Mouse (Mus musculus): ENCODE data around the gene Jakmip3. TPM values are rescaled to one million over a fixed set of nuclear protein-coding genes. Genes with fewer than 3 reads are reported as not detected.
A peak's percentile ranks its signal among the peaks of the same experiment; 100 is the strongest.

Jakmip3 gene
- polyA plus RNA-seq, 1 experiment, result not detected

DNA sequence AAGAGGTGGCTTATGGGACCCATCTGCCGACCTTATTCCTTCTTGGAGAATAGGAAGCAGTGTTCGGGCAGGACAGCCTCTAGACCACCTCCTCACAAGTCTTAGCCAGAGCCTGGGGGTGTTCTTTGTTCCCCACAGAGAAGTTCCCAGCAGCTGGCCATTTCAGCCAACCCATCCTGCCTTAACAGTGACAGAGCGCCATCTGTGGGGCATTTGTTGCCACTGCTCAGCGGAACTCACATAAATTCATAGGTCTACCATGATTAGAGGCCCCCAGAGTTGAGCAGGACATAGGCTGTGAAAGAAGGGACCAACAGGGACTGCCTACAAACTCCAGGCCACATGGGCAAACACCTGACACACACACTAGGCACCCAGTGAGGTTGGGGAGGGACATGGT is 122.9 kb downstream of the Jakmip3 start:
- Histone ChIP-seq H3K4me1 (ENCODE audit: control insufficient read depth, insufficient read depth, insufficient read length, low read length) (0 out of 2 replicates have a peak, but pooled peaks cover 4% of the 10 kb centered on the region), H3K27ac (replicated peaks; ENCODE audit: low read depth, low read length) (no peak overlapping the region), H3K4me3 (ENCODE audit: insufficient read depth, low read depth, low read length) (no peak overlapping the region)

DNA sequence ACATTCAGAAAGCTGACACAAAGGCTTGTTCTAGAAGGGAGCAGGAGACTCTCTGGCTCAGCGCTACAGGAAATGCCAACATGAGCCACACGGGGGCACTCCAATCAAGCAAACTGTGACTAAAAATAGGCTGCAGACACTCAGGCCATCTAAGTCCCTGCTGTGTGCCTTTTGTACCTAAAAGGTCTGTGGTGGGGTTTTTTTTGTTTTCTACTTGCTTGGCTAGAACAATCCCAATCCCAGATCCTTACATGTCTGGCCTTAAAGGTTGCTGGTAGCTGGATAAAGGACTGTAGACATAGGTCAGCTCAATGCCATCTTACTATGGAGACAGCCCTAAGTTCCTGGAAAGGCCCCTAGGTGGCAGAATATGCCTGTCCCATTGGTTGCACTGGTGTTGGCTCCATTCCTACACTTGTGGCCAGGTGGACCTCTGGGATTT is 127.7 kb downstream of the Jakmip3 start:
- Histone ChIP-seq H3K27ac (replicated peaks; ENCODE audit: low read depth, low read length) (no peak overlapping the region), H3K4me3 (ENCODE audit: insufficient read depth, low read depth, low read length) (no peak overlapping the region), H3K4me1 (ENCODE audit: control insufficient read depth, insufficient read depth, insufficient read length, low read length) (0 out of 2 replicates have a peak, but pooled peaks cover 4% of the 10 kb centered on the region)

DNA sequence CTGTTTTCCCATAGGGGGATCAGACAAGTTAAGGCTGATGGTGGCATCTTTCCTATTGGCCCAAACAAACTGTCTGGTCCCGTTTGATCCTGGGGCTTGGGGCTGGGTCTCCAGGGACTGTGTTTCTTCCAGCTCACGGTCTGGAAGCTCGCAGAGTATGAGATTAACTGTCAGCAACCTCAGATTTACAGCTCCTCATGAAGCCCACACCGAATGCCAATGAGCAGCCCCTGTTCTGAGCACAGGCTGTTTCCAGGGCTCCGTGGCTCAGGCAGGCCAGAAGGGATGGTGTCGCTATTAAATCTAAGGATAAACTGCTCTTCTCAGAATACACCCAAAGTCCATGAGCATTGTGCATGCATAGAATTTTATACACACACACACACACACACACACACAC is 133.7 kb downstream of the Jakmip3 start:
- Histone ChIP-seq H3K4me1 (ENCODE audit: control insufficient read depth, insufficient read depth, insufficient read length, low read length) (no peaks in the 10 kb centered on the region), H3K4me3 (ENCODE audit: insufficient read depth, low read depth, low read length) (no peak overlapping the region), H3K27ac (replicated peaks; ENCODE audit: low read depth, low read length) (no peak overlapping the region)

GRCm38 (mm10) chr7:139075054-139075794 is 134.7 kb downstream of the Jakmip3 start:
- Histone ChIP-seq H3K27ac (replicated peaks; ENCODE audit: low read depth, low read length) (no peak overlapping the region), H3K4me1 (ENCODE audit: control insufficient read depth, insufficient read depth, insufficient read length, low read length) (no peaks in the 10 kb centered on the region), H3K4me3 (ENCODE audit: insufficient read depth, low read depth, low read length) (no peak overlapping the region)

DNA sequence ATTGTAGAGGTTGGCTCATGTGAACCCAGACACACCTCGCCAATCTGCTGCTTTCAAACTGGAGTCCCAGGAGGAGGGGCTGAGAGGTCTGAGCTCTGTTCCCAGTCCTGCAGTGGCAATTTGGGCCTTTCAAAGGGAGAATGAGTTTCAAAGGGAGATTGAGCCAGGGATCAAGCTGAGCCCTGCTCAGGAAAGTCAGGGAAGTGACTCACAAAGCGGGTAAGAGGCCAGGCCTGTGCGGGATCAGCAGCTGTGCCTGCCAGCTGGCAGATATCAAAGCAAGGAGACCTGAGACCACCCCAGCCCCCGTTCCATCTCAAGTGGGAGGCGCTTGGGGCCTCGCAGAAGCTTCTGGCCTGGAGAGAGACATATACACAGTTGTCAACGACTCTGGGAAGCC is 136.8 kb downstream of the Jakmip3 start:
- H3K4me3 ChIP-seq (ENCODE audit: insufficient read depth, low read depth, low read length), result no peak overlapping the region
- no peaks in the 10 kb centered on the region for H3K4me1 ChIP-seq (ENCODE audit: control insufficient read depth, insufficient read depth, insufficient read length, low read length)
- H3K27ac ChIP-seq (replicated peaks; ENCODE audit: low read depth, low read length), result no peak overlapping the region

GRCm38 (mm10) chr7:139078181-139078580 is 137.7 kb downstream of the Jakmip3 start:
- Histone ChIP-seq H3K4me3 (ENCODE audit: insufficient read depth, low read depth, low read length) (no peak overlapping the region), H3K4me1 (ENCODE audit: control insufficient read depth, insufficient read depth, insufficient read length, low read length) (no peaks in the 10 kb centered on the region), H3K27ac (replicated peaks; ENCODE audit: low read depth, low read length) (no peak overlapping the region)

GRCm38 (mm10) chr7:139079141-139079540 is 138.6 kb downstream of the Jakmip3 start:
- no peak overlapping the region for H3K27ac ChIP-seq (replicated peaks; ENCODE audit: low read depth, low read length)
- H3K4me1 ChIP-seq (ENCODE audit: control insufficient read depth, insufficient read depth, insufficient read length, low read length), result no peaks in the 10 kb centered on the region
- H3K4me3 ChIP-seq (ENCODE audit: insufficient read depth, low read depth, low read length), result no peak overlapping the region

DNA sequence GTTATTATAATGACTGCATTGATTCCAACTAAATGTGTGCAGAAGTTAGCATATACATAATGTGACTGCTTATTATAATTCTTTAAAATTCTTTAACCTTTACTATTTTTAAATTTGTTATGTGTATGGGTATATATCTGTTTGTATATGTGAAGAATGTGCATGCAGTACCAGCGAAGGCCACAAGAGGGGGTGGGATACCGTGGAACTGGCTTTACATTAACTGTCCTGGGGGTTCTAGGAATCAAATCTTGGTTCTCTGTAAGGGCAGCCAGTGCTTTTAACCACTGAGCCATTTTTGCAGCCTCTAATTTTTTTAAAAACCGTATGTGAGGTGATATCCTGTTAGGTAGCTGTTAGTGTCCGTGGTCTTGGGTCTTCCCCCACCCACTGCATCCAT is 140.2 kb downstream of the Jakmip3 start:
- no peaks in the 10 kb centered on the region for H3K4me1 ChIP-seq (ENCODE audit: control insufficient read depth, insufficient read depth, insufficient read length, low read length)
- H3K27ac ChIP-seq (replicated peaks; ENCODE audit: low read depth, low read length), result no peak overlapping the region
- no peak overlapping the region for H3K4me3 ChIP-seq (ENCODE audit: insufficient read depth, low read depth, low read length)

DNA sequence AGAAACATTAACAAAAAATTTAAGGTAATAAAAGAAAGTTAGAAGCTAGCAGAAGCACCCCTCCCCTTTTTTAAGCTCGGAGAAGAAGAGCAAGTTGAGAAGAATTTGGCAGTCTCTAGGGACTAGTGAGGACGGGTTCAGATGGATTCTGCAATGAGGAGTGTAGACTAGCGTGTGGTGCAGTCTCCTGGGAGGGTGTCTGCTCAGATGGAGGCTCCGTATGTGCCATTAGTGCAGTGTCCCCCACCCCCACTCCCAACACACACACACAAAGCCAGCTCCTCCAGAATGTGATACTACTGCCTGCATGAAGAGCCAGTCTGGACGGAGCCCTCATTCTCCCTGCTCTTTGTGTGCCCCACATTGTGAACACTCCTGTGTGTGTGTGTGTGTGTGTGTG is 140.6 kb downstream of the Jakmip3 start:
- Histone ChIP-seq H3K4me3 (ENCODE audit: insufficient read depth, low read depth, low read length) (no peak overlapping the region), H3K27ac (replicated peaks; ENCODE audit: low read depth, low read length) (no peak overlapping the region), H3K4me1 (ENCODE audit: control insufficient read depth, insufficient read depth, insufficient read length, low read length) (no peaks in the 10 kb centered on the region)

GRCm38 (mm10) chr7:139082281-139082680 is 141.8 kb downstream of the Jakmip3 start:
- H3K4me3 ChIP-seq (ENCODE audit: insufficient read depth, low read depth, low read length), result no peak overlapping the region
- H3K27ac ChIP-seq (replicated peaks; ENCODE audit: low read depth, low read length), result no peak overlapping the region
- no peaks in the 10 kb centered on the region for H3K4me1 ChIP-seq (ENCODE audit: control insufficient read depth, insufficient read depth, insufficient read length, low read length)

DNA sequence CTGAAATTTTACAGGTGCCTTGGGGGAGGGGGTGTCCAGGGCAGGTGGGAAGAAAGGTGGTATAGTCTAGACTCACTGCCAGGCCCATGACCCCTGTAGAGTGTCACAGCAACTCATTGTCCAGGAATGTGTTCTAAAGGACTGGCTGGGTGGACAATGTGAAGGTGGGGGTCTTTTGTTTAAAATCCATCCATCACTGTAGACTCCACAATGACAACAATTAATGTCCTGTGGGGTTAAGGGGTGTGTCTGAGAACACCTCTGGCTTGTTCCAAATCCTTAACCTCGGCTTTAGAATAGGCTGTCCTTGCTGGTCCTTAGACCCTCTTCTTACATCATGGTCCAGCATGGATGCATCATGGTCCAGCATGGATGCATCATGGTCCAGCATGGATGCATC is 143.8 kb downstream of the Jakmip3 start:
- Histone ChIP-seq H3K27ac (replicated peaks; ENCODE audit: low read depth, low read length) (no peak overlapping the region), H3K4me1 (ENCODE audit: control insufficient read depth, insufficient read depth, insufficient read length, low read length) (no peaks in the 10 kb centered on the region), H3K4me3 (ENCODE audit: insufficient read depth, low read depth, low read length) (no peak overlapping the region)

DNA sequence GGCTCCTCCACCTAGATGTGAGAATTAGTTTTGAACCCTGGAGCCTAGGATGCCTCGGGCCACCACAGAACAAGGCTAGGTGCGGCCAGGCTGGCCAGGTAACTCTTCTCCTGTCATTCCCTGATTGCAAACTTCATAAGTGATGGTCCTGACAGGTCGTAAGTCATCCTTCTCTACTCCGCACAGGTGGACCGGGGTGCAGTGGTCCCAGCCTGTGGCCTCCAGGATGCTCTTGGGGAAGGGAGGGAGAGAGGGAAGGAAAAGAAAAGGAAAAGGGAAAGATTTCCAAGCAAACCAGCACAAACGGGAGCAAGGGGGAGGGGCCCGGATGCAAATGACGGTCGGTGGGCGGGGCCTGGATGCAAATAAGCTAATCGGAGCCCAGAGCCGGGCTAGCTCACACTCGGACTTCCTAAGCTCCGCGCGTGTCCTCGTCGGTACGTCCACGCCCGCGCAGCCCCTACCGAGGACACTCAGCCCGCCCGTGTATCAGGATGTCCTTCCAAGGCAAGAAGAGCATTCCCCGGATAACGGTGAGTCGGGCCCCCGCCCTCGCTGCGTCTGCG is 145.2 kb downstream of the Jakmip3 start, which contains the start of gene Dpysl4:
Gene Dpysl4, plus strand, starts transcription at position 373 of the 566 bp plus-strand sequence.
- Histone ChIP-seq H3K4me3 (ENCODE audit: insufficient read depth, low read depth, low read length) (peak within 1 kb of the TSS; percentile 62), H3K27ac (replicated peaks; ENCODE audit: low read depth, low read length) (no peak within 1 kb of the TSS)

DNA sequence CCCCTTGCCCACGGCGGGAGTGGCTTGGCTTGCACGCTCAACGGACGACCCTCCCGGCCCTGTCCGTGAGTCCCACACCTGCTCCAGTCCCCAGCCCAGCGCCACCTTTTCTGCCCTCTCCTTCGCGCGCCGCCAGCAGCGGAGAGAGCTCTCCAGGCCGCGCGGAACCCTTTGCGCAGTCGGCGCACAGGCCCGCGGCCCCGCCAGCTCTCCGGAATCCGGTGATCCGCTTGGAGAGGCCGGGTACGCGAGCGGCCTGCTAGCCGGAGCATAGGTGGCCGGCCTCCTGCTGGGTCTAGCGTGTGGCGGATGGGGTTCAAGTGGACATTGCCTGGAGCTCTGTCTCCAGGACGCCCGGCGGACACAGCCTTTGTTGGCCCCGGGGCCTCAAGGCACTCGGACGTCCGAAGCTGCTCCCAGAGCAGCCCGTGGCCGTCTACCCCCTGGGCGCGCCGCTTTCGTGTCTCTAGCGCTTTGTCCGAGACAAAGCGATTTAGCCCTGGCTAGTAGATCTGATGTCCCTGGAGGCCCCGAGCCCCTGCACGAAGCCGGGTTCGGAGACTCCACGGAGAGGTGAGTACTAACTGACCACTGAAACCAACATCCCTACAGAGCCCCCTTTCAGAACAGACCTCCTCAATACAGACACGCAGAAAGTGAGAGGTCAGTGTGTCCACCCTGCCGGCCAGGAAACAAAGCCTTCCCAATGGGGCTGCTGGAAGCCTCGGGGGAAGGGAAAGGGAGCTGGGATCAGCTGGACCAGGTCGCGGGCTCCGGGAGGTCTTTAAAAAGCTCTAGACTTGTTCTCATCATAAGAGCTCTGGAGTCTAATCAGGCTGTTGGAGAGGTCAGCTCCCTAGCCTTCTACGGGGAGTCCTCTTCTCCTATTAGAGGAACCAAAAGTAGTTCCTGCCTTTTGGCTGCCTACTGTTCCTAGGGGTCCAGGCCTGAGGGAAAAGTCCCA is 145.9 kb downstream of the Jakmip3 start:
- H3K27ac ChIP-seq (replicated peaks; ENCODE audit: low read depth, low read length), result no peak overlapping the region
- H3K4me1 ChIP-seq (ENCODE audit: control insufficient read depth, insufficient read depth, insufficient read length, low read length), result no peaks in the 10 kb centered on the region
- peak overlapping the region; percentile 62 for H3K4me3 ChIP-seq (ENCODE audit: insufficient read depth, low read depth, low read length)

More for the DNA sequence above, 145.2 kb downstream of the Jakmip3 start, which contains the start of gene Dpysl4:
- no peaks in the 10 kb centered on the region for H3K4me1 ChIP-seq (ENCODE audit: control insufficient read depth, insufficient read depth, insufficient read length, low read length)

DNA sequence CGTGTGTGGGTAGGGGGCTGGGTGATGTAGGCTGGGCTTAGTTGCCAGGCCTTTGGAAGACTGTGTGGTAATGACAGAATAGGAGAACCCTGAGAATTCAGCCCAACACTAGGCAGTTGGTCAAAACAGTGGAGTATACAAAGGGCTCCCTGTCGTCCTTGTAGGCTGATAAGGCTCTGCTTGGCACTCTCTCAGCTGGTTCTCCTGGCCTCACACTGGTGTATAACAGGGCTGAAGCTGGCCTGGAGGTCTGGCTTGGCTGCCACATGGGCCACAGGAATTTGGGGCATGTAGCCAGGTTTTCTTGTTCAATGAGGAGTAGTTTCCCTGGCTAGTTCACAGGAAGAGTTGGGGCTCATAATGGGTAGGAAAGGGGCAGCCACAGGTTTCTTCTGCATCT is 147.3 kb downstream of the Jakmip3 start:
- no peak overlapping the region for H3K27ac ChIP-seq (replicated peaks; ENCODE audit: low read depth, low read length)
- H3K4me3 ChIP-seq (ENCODE audit: insufficient read depth, low read depth, low read length), result no peak overlapping the region
- H3K4me1 ChIP-seq (ENCODE audit: control insufficient read depth, insufficient read depth, insufficient read length, low read length), result no peaks in the 10 kb centered on the region
